15 mouse cellular contexts compared by ENCODE assay signal in genomic region chr17:29393335-29394089, GRCm38 (mm10). TPM values are rescaled to one million over a fixed set of nuclear protein-coding genes. Genes with fewer than 3 reads are reported as not detected.
A peak's percentile ranks its signal among the peaks of the same experiment; 100 is the strongest.
DNase-seq lines count a peak whose midpoint lies in the region; ATAC-seq lines count a peak whose summit lies in the region.
"Had no signal": no experiment of that assay in that cellular context is flagged by ENCODE, and none has a peak within 500 bp of the region (broad histone marks: within the 10 kb centered on the region; RNA-seq: fewer than 3 reads in every experiment).

No protein-coding gene starts in this region.

- H3K4me3 ChIP-seq in liver, embryonic 13.5 days (replicated peaks): no peak overlapping the region
- H3K4me3 ChIP-seq: forebrain, embryonic 10.5 days had no signal

- peaks cover 77% of the 10 kb centered on the region for H3K4me1 ChIP-seq in liver, embryonic 13.5 days (replicated peaks)

- DNase-seq in spleen, adult 12 weeks (ENCODE audit: low spot score): peak; percentile 28
- DNase-seq in spleen, postnatal 14 days (ENCODE audit: low spot score in 2 of 2): no peak
- DNase-seq in liver, embryonic 13.5 days: peak; percentile 44
- peak; percentile 90 to 95 for DNase-seq in natural killer cell, adult 2 months (ENCODE audit: low spot score in 2 of 2)
- no peak for DNase-seq in frontal cortex, adult 2 months (ENCODE audit: extremely low spot score in 1 of 2, low spot score in 1 of 2)
- no peak for DNase-seq in right cerebral cortex, postnatal 10 days (ENCODE audit: low spot score in 2 of 2)
- DNase-seq in adrenal gland, postnatal 10 days: no peak
- DNase-seq in urinary bladder, adult 2 months (ENCODE audit: low spot score): no peak
- DNase-seq: cerebellum, postnatal 10 days; kidney, adult 18-20 months; right cerebral cortex, postnatal 4 days had no signal

- WGBS in liver, embryonic 13.5 days (ENCODE audit: insufficient replicate concordance): 37% methylated on average over 14 of the region's 14 CpGs

- no peaks in the 10 kb centered on the region for H3K9me3 ChIP-seq in liver, embryonic 13.5 days (replicated peaks)
- H3K9me3 ChIP-seq: forebrain, embryonic 10.5 days had no signal

- ATAC-seq in liver, embryonic 13.5 days (ENCODE audit: low read depth): no peak
- ATAC-seq: midbrain, embryonic 16.5 days; Patski had no signal

- no peaks in the 10 kb centered on the region for H3K27me3 ChIP-seq in liver, embryonic 13.5 days
- H3K27me3 ChIP-seq: Patski had no signal

- no peaks in the 10 kb centered on the region for H3K36me3 ChIP-seq in liver, embryonic 13.5 days
- H3K36me3 ChIP-seq: forebrain, embryonic 10.5 days had no signal

- 0 out of 2 replicates have a peak overlapping the region, but pooled peaks have one; percentile 22 for H3K9ac ChIP-seq in liver, embryonic 13.5 days

- H3K4me2 ChIP-seq in liver, embryonic 13.5 days: no peak overlapping the region
- H3K4me2 ChIP-seq: heart, embryonic 11.5 days had no signal

- peak overlapping the region; percentile 76 for H3K27ac ChIP-seq in liver, embryonic 13.5 days
- H3K27ac ChIP-seq: forebrain, embryonic 10.5 days had no signal

RNA-seq across cellular contexts. Expression of gene Fgd2, which starts 32.8 kb away (rescaled TPM):
- polyA plus RNA-seq in liver, embryonic 13.5 days (2015; fragmentation: Nextera tagmentation; extraction: Ambion mirVana): 4.5 and 5.0 TPM in 2 replicates
- 11.0 and 14.7 TPM in 2 replicates for polyA plus RNA-seq in frontal cortex, adult 2 months (2012; rRNA removed)
- 1 to 10 TPM; 4.6 to 7.4 TPM for total RNA-seq in adrenal gland, postnatal 10 days (2021)
- 19.0 and 26.4 TPM in 2 replicates for polyA plus RNA-seq in urinary bladder, adult 2 months (2012; rRNA removed)

RNA-seq across cellular contexts. Expression of gene Mtch1, which starts 45.8 kb away (rescaled TPM):
- polyA plus RNA-seq in liver, embryonic 13.5 days (2015; fragmentation: Nextera tagmentation; extraction: Ambion mirVana): 55.2 and 64.0 TPM in 2 replicates
- polyA plus RNA-seq in frontal cortex, adult 2 months (2012; rRNA removed): 548 and 552 TPM in 2 replicates
- total RNA-seq in adrenal gland, postnatal 10 days (2021): 100 to 1,000 TPM; 330 to 395 TPM
- polyA plus RNA-seq in urinary bladder, adult 2 months (2012; rRNA removed): 263 and 279 TPM in 2 replicates

Comparison
In these comparisons a context has a peak if more than half of its experiments do, and no peak if none do; other contexts are left out.
1. DNase-seq: peak in spleen, adult 12 weeks (single experiment), liver, embryonic 13.5 days (single experiment) and natural killer cell, adult 2 months (2 of 2); none in spleen, postnatal 14 days (0 of 2), frontal cortex, adult 2 months (0 of 2), right cerebral cortex, postnatal 10 days (0 of 2), adrenal gland, postnatal 10 days (single experiment) and urinary bladder, adult 2 months (single experiment).